Mouse (Mus musculus): ENCODE measurements at regions not wholly inside any gene's neighbourhood (a gene's known extent, or its start where the extent isn't known, plus 50 kb on each side); places are given as distances from the start of the nearest gene placed in this dataset.

GRCm38 (mm10) chr7:136525821-136526220 is 368.6 kb upstream of the Mgmt start:
- TF ChIP-seq POLR2A (IDR thresholded peaks at IDR 0.05; ENCODE audit: insufficient read length, low read depth) (no peak), MAX (IDR thresholded peaks at IDR 0.05; ENCODE audit: low read depth) (no peak), TCF12 (IDR thresholded peaks at IDR 0.05; ENCODE audit: insufficient read depth, poor library complexity, severe bottlenecking) (no peak), POLR2AphosphoS2 (IDR thresholded peaks at IDR 0.05; ENCODE audit: insufficient read length, low read depth) (no peak)

Measured in myocyte (in vitro differentiated cells).